Mouse (Mus musculus): ENCODE measurements around the gene Immp2l. TPM values are rescaled to one million over a fixed set of nuclear protein-coding genes. Genes with fewer than 3 reads are reported as not detected.

Immp2l gene
- total RNA-seq, 4 experiments from 2014 or later, result 5.6 to 10.6 (median 8.0) TPM

DNA sequence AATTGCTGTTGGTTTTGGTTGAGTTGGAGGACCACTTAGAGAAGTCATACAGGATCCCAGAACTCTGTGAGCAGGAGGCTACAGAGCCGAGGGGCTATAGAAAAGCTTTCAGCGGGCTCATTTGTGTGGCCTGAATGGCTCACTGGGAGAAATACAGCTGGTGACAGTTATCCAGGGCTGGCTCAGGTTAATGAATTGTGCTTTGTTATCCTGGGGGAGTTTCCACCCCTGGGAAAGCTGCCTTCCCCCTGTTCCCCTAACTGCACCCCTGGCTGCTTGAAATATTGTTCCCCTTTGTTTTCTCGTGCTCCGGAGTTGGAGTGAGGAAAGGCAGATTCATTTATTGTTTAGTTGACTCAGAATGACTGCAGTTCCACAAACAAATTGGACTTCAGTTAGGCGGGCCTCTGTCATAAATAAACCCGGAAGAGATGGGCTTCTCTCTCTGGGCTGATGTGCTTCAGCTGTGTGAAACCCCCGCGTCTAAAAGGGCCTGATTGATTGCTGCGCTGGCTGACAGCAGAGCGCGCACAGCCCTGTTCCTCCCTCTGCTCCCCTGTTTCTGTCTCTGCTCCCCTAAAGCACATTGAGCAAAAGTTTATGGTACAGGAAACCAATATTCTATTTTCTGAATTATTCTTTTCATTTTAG lies 291.0 kb downstream of the Immp2l start:
- DNase-seq (ENCODE audit: low spot score in 2 of 2), result no peak

- DNase-seq (ENCODE audit: low spot score in 2 of 2), result no peak
Observed at GRCm38 (mm10) chr12:41315871-41316270, 292.0 kb downstream of the Immp2l start.

- no peak for DNase-seq (ENCODE audit: low spot score in 2 of 2)
Observed at GRCm38 (mm10) chr12:41316426-41316825, 292.5 kb downstream of the Immp2l start.

- DNase-seq (ENCODE audit: low spot score in 2 of 2), result no peak
Observed at GRCm38 (mm10) chr12:41317431-41317830, 293.5 kb downstream of the Immp2l start.

- no peak for DNase-seq (ENCODE audit: low spot score in 2 of 2)
Observed at GRCm38 (mm10) chr12:41322018-41322417, 298.1 kb downstream of the Immp2l start.

GRCm38 (mm10) chr12:41324418-41324817 lies 300.5 kb downstream of the Immp2l start:
- no peak for DNase-seq (ENCODE audit: low spot score in 2 of 2)

DNA sequence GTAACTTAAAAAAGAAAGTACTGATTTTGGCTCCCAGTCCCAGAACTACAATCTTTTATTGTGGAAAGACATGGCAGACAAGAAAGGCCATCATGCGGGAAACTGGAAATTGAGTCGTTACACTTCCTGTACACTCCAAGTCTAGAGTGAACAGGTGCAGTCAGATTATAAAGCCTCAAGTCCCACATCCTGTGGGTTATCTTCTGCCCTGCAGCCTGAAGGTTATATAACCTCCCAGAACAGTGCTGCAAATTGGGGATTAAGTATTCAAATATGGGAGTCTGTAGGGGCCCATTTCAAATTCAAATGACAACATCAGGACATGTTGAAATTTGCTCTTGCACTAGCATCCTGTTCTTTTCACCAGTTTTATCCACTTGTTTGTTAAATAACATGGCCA lies 301.9 kb downstream of the Immp2l start:
- no peak for DNase-seq (ENCODE audit: low spot score in 2 of 2)

DNA sequence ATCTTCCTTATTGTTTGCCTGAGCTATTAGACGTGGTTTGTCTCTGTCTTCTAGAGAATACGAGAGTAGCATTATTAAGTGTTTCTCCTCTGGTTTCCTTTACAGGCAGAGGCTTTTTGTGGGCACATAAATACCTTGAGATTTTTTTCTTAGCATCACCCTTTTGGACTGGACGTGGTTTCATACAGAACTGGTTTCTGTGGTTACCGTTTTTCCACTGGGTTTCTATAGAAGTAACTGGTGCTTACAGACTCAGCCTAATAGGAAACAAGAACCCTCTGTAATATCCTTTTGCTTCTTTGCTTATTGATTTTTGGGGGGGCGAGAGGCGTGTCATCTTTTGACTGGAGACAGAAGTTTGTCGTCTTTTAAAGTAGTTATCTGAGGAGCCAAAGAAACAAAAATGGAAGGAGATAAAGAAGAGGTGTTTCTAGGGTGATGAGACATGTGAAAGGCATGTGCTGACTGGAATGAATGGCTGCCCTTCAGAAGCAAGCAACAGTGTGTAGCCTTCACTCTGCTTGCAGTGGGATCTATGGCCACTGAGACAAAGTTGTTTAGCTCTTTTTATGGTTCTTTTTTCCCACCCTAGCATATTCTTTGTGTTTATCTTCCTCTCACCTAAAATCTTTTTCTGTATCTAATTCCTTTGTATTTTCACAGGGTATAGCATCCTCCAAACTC lies 307.2 kb downstream of the Immp2l start:
- DNase-seq (ENCODE audit: low spot score in 2 of 2), result no peak

DNA sequence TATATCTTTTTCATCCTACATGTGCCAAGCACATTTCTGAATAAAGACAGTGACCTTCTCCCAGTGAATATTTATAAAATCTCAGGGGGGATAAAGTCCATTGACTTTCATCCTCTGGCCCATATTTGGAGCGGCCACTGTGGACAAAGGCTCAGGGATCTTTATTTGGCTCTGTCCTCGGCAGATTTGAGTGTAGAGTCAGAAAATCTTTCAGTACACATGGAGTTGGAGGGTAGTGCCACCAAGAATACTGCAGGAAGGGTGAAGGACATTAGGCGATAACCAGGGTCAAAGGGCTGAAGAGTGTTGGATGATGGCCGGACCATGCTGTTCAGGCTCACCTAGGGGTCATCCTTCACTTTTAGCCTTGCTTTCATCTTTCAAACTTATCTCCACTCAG lies 321.7 kb downstream of the Immp2l start:
- DNase-seq (ENCODE audit: low spot score in 2 of 2), result no peak

DNA sequence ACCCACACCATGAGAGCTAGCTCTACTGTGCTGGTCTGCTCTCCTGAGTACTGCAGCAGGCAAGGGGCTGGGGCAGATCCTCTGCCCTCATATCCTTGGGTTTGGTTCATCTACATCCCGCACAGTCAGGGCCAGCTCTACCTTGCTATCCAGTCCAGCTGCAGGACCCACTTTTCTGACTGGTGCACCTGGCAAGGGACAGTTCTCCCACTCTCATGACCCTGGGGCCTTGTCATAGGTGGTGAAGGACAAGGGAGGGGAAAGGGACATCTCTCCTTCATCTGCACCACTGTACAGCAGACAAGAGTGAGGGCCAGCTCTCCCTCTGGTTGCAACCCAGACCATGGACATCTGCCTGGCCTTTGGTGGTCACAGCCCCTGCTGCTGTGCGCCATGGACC lies 323.6 kb downstream of the Immp2l start:
- no peak for DNase-seq (ENCODE audit: low spot score in 2 of 2)

DNA sequence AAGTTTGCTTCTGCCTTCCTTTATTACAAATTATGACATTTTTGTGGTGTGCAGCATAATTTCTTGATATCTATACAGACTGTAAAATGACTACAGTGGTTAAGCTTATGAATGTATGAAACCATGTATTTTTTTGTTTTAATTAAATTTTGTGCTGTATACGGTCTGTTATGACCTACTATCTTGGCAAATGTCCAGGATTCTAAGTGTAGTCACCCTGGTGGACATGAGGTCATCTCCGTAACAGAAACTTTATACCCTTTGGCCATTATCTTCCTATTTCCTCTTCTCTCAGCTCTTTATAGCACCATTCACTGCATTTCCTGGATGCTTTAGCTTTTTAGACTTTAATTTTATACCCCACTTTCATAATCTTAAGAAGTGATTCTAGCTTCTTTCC lies 325.5 kb downstream of the Immp2l start:
- DNase-seq (ENCODE audit: low spot score in 2 of 2), result no peak

DNA sequence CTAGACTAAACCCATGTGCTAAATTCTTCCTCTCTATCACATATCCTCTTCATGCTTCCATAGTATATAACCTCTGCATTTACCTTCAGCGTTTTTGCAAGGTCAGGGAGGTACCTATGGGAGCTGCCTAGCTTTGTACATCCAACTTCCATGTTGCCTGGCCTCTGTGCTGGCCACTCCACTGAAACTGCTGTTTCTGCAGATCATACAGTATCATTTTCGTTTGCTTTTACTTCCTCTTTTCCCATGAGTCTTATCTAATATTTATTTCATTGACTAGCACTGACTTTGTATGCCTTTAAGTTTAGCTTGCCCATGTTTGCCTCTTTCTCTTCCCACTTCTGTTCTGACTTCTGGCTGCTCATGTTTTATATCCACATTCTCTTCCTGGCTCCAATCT lies 325.9 kb downstream of the Immp2l start:
- no peak for DNase-seq (ENCODE audit: low spot score in 2 of 2)

DNA sequence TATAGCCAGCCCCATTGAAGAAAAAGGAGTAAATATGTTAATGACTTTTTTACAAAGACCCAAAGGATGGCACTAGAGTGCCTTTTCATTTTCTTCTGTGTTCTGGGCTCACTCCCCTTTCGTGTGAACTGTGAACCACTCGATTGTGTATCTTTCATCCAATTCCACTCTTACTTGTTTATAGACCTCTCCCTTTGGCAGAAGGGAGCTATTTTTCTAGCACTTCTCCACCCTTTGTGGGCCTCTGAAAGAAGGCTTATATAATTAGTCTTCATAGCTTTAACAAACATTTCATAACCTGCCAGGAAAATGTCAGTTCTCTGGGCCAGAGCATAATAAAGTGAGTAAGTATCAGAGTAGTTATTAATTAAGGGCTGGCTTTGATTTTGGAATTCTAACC lies 327.4 kb downstream of the Immp2l start:
- no peak for DNase-seq (ENCODE audit: low spot score in 2 of 2)

DNA sequence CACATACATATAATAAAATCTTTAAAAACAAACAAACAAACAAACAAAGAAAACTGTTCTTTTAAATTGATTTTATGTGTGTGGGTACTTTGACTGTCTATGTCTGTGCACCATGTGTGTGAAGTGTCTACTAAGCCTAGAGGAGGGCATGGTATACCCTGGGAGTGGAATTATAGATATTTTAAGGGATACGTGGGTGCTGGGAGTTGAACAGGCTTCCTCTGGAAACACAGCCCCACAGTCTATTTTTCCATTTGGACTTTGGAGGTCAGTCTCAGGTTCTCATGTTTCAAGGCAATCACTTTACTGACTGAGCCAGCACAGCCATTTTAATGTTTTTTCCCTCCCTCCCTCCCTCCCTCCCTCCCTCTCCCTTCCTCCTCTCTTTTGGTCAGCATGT lies 331.0 kb downstream of the Immp2l start:
- DNase-seq (ENCODE audit: low spot score in 2 of 2), result no peak

DNA sequence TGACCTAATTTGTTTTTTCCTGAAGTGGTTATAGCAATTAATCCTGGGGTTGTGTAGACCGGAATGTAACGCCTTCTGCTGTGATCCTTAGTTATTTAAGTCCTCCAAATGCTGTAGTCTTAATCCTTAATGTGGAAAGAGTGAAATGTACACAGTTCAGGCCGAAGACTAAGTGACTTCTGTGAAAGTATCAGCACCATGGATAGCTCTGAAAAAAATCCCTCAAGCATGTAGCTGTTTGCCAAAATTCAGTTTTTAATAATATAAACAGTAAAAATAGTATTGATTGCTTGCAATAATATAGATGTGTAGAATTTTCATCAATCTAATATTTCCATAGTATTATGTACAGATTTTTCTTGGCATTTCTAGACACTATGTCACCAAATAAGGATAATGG lies 332.1 kb downstream of the Immp2l start:
- DNase-seq (ENCODE audit: low spot score in 2 of 2), result no peak

GRCm38 (mm10) chr12:41386685-41387084 lies 362.8 kb downstream of the Immp2l start:
- DNase-seq (ENCODE audit: low spot score in 2 of 2), result no peak

DNA sequence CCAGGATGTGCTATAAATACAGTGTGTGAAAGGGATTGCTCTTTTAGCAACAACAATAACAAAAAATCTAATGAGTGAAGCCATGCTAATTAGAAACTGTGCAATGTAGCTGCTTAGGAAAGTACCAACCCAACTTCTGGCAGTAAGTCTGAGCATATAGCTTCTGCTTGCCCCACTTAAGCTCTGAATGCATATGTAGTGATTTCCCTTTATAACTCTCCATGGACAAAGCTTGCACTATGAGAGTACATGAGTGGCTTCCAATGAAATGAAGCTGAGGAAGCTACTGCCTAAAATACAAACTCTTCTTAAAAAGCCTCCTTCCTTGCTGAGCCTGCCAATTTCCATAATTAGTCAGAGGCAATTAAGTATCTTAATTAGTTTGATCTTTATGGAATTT lies 370.3 kb downstream of the Immp2l start:
- no peak for DNase-seq (ENCODE audit: low spot score in 2 of 2)

DNA sequence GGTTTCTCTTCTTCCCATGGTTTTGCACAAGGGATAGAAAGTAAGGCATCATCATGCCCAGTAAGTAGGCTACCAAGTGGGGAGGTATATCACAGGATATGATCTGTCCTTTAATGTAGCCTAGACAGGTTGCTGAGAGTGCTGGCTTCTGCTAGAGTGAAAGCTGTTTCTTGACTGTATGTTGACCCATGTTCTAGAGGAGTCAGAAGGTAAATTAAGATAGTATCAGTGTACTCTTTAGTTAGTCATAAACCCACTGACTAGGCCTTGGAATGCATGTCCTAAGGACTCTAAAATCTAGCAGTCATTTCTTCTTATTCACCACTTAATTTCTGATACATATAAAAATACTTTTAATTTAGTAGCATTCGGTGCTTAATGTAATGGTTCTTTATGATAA lies 377.2 kb downstream of the Immp2l start:
- DNase-seq (ENCODE audit: low spot score in 2 of 2), result no peak

- no peak for DNase-seq (ENCODE audit: low spot score in 2 of 2)
Observed at GRCm38 (mm10) chr12:41401923-41402322, 378.0 kb downstream of the Immp2l start.

DNA sequence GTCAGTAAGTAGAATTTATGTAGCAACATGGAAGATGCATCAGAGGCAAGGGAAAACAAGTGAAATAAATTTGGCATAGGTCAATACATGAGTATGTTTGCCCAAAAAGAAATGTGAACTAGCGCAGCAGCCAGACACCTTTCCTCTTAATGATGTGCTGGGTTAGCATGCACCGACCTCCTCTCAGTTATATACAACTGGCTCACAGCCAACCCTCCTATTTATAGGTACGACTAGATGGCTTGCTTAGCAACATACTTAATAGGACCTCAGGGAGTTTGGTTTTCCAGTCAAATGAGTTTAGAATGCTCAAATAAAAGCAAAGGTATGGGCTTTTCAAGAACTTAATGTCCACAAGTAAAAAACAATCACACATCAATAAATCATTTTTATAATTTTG lies 385.5 kb downstream of the Immp2l start:
- DNase-seq (ENCODE audit: low spot score in 2 of 2), result no peak

- no peak for DNase-seq (ENCODE audit: low spot score in 2 of 2)
Observed at GRCm38 (mm10) chr12:41416635-41417034, 392.7 kb downstream of the Immp2l start.

DNA sequence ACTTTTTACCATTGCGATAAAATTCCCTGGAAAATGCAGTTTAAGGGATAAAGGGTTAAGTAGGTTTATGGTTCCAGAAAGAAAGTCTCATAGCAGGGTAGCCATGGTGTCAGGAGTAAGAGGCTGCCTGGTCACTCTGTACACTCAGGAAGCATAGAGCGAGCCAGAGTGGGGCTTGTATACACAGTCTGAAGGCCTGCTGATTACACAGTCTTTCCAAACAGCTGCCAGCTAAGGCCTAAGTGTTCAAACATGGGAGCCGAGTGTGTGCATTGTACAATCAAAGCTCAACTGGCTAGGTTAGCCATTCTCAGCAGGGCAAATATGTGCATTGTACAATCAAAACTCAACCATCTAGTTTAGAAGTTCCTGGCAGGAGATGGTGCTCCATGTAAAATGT lies 393.2 kb downstream of the Immp2l start:
- DNase-seq (ENCODE audit: low spot score in 2 of 2), result no peak

- no peak for DNase-seq (ENCODE audit: low spot score in 2 of 2)
Observed at GRCm38 (mm10) chr12:41417961-41418360, 394.1 kb downstream of the Immp2l start.
